Mouse (Mus musculus) liver, embryonic 14.5 days (tissue): Measurements from ENCODE around the gene Dnm3. TPM values are rescaled to one million over a fixed set of nuclear protein-coding genes. Genes with fewer than 3 reads are reported as not detected.

Source experiments
- ATAC-seq: fragments of 200-750 bp; cut with Nextera tagmentation; 2 replicates; pipeline ENCODE4 v1.8.0; 2017; ENCODE audit warnings: moderate number of reproducible peaks, mild to moderate bottlenecking, moderate library complexity; ENCODE audit not compliant: insufficient read depth
- DNase-seq, 3 experiments: peaks; one replicate each; pipeline ENCODE4 v3.0.0-alpha.2; 2012 to 2013; ENCODE audit warnings: low read depth in 3 of 3, low spot score in 3 of 3
- H3K27ac ChIP-seq: fragments of 300-500 bp; sonication (generic); 2 replicates; pipeline ENCODE4 v1.5.1; 2014; ENCODE audit warnings: moderate library complexity, mild to moderate bottlenecking, control low read depth, inconsistent platforms
- H3K27me3 ChIP-seq: fragments of 300-500 bp; sonication (generic); 2 replicates; pipeline ENCODE4 v1.6.1; 2014; ENCODE audit warnings: mild to moderate bottlenecking, low read length, moderate library complexity; ENCODE audit not compliant: control insufficient read depth, insufficient read depth
- H3K36me3 ChIP-seq: fragments of 300-500 bp; sonication (generic); replicated peaks from 2 replicates; pipeline ENCODE4 v1.6.1; 2014; ENCODE audit warnings: low read depth; ENCODE audit not compliant: control insufficient read depth, insufficient read depth
- H3K4me1 ChIP-seq, 2 experiments: fragments of 200-500 bp in 1 of 2; fragments of 300-500 bp in 1 of 2; sonication (generic) in 1 of 2; replicated peaks; 2 replicates each; pipeline ENCODE4 v1.6.1; 2012 to 2014; ENCODE audit warnings: antibody characterized with exemption in 1 of 2, inconsistent platforms in 1 of 2, low read length in 1 of 2; ENCODE audit not compliant: control insufficient read depth in 2 of 2, insufficient read depth in 2 of 2
- H3K4me2 ChIP-seq: fragments of 300-500 bp; sonication (generic); 2 replicates; pipeline ENCODE4 v1.6.1; 2014; ENCODE audit warnings: low read depth, mild to moderate bottlenecking, control low read depth, moderate library complexity
- H3K4me3 ChIP-seq, 2 experiments: fragments of 200-500 bp in 1 of 2; fragments of 300-500 bp in 1 of 2; sonication (generic) in 1 of 2; 2 replicates each; pipeline ENCODE4 v1.5.1; 2012 to 2014; ENCODE audit warnings: low read depth in 2 of 2, low read length in 2 of 2, mild to moderate bottlenecking in 2 of 2, control low read depth in 1 of 2, inconsistent platforms in 1 of 2, moderate library complexity in 1 of 2; ENCODE audit not compliant: insufficient read depth in 1 of 2
- H3K9ac ChIP-seq: fragments of 300-500 bp; sonication (generic); replicated peaks from 2 replicates; pipeline ENCODE4 v1.6.1; 2014; ENCODE audit warnings: mild to moderate bottlenecking, control low read depth, moderate library complexity
- H3K9me3 ChIP-seq: fragments of 300-500 bp; sonication (generic); 2 replicates; pipeline ENCODE4 v1.6.1; 2016; ENCODE audit warnings: low read length, mixed read lengths; ENCODE audit not compliant: control insufficient read depth
- CTCF ChIP-seq: IDR thresholded peaks from 2 replicates; pipeline ENCODE4 v1.5.1; 2016; ENCODE audit warnings: antibody characterized with exemption, low read depth, control low read depth
- EP300 ChIP-seq: IDR thresholded peaks from 2 replicates; pipeline ENCODE4 v1.6.1; 2016; ENCODE audit warnings: antibody characterized with exemption, low read depth
- WGBS: fragments of 180-500 bp; shearing (Covaris S2); extraction: QIAGEN DNeasy Blood & Tissue Kit; methylation state at CpG from one replicate; pipeline ENCODE4 v1.1.7; 2014; ENCODE audit not compliant: insufficient replicate concordance; 5-methylcytosine and 5-hydroxymethylcytosine counted together
- polyA plus RNA-seq, 2 experiments: library from polyadenylated mRNA; depleted of rRNA in 1 of 2; stranded (reverse) in 1 of 2; unstranded in 1 of 2; fragments of >200 nt; fragmentation: Nextera tagmentation in 1 of 2; extraction: Ambion mirVana in 1 of 2; gene quantifications; 2 replicates each; pipeline versions ENCODE4 v1.2.1 to v1.2.3; 2012 to 2014

The Dnm3 gene
- polyA plus RNA-seq, 2 experiments: 0.61 to 0.96 TPM

DNA sequence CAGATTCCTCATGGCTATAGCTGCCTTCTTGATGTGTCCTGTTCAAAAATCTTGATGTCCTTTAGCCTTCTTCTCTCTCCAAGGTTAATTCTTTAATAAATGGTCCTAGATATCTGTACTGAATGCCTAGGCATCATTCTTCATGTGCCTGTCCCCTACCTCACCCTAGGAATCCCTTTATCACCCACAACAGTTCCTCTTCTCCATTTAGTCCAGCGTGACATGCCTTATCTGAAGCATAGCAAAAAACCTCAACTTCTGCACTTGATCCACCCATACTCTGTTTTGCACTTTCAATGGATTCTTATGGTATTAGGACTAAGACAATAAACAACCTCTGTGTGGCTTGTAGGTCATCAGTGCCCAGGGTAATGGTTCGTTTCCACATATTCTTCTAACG lies 378.6 kb downstream of the Dnm3 start:
- TF ChIP-seq EP300: 0 out of 2 replicates have a peak, but pooled peaks have one; percentile 22
- TF ChIP-seq CTCF: no peak
- no peak overlapping the region for H3K9ac ChIP-seq
- peak; percentile 67 for ATAC-seq

DNA sequence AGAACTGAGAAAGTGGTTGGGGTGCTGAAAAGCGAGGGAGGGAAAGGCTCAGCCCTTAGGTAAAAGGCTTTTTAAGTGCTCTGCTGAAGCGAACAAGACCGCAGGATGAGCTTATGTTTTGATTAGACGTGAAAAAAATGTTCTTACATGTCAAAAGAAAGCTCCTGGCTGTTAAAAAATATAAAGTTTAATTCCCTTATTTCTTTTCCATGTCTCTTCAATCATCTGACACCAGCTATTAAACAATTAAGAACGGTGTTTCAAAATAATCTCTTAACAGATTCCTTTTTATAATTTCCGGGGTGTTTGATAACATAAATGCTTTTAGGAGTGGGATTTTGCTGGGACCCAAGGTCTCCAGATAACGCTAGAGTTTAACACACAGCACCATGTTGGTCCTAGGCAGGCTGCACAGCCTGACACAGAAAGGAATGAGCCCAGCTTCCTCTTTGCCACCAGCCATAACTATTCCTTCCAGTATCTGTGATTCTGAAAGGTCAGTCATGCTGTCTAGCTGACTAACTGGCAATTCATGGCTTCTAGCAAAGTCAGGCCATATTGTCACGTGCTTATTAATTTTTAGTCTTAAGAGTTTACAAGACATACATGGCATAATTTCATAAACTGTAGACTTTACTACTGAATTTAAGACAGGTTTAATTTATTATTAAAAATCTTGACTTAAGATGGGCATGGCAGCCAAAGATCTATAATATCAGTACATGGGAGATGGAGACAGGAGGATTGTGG lies 383.1 kb downstream of the Dnm3 start:
- 58% methylated on average over 8 of the region's 8 CpGs for WGBS
- Histone ChIP-seq H3K4me1 (peaks cover 0 to 9% of the 10 kb centered on the region in 2 experiments; a peak in 2 of 4 replicates), H3K4me3 (no peak overlapping the region), H3K4me2 (no peak overlapping the region), H3K9me3 (no peaks in the 10 kb centered on the region), H3K36me3 (no peaks in the 10 kb centered on the region), H3K9ac (no peak overlapping the region), H3K27ac (no peak overlapping the region), H3K27me3 (no peaks in the 10 kb centered on the region)
- ATAC-seq (no peak), DNase-seq (no peak)
- no peak for TF ChIP-seq EP300
- no peak for TF ChIP-seq CTCF

More for the DNA sequence above, 378.6 kb downstream of the Dnm3 start:
- Histone ChIP-seq H3K4me1 (peaks cover 0 to 10% of the 10 kb centered on the region in 2 experiments; a peak in 2 of 4 replicates), H3K4me2 (no peak overlapping the region), H3K9me3 (no peaks in the 10 kb centered on the region), H3K4me3 (no peak overlapping the region), H3K27ac (no peak overlapping the region), H3K27me3 (no peaks in the 10 kb centered on the region), H3K36me3 (no peaks in the 10 kb centered on the region)
- 14% methylated on average over 3 of the region's 3 CpGs for WGBS
- DNase-seq: no peak

DNA sequence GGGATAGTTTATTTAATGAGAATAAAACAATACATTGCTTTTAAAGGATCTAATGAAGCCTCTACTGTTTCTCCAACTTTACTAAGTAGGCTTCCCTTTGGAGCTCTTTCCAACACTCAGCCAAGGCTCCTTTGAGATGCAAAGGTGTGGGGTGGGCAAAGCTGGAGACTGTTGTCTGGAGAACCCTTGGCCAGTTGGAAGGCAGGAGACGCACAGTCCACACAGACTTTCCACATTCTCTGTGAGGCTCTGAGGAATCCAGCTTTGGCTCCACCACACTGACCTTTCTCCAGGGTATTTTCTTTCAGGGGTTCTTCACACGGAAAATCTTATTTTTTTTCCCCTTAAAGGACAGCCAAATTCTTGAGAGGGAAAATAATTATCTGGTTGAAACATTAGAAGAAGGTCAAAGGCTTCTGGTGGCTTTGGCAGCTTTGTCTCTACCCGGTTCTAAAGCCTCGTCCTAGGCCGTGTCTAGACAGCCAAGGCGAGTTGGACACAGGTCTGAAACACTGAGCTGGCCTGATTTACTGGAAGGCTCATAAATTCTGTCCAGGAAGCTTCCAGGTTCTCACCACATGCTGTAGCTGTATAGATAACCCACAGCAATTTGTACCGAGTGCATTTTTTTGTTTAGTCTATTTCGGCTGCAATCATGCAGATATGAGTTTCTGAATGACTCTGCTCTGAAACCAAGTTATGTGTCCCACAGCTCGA lies 383.9 kb downstream of the Dnm3 start:
- ATAC-seq (no peak), DNase-seq (no peak)
- Histone ChIP-seq H3K4me1 (peaks cover 0 to 1% of the 10 kb centered on the region in 2 experiments; a peak in 2 of 4 replicates), H3K27ac (no peak overlapping the region), H3K4me2 (no peak overlapping the region), H3K9ac (no peak overlapping the region), H3K36me3 (no peaks in the 10 kb centered on the region), H3K27me3 (no peaks in the 10 kb centered on the region), H3K4me3 (no peak overlapping the region), H3K9me3 (no peaks in the 10 kb centered on the region)
- no peak for TF ChIP-seq EP300
- TF ChIP-seq CTCF: no peak
- 31% methylated on average over 9 of the region's 9 CpGs for WGBS

DNA sequence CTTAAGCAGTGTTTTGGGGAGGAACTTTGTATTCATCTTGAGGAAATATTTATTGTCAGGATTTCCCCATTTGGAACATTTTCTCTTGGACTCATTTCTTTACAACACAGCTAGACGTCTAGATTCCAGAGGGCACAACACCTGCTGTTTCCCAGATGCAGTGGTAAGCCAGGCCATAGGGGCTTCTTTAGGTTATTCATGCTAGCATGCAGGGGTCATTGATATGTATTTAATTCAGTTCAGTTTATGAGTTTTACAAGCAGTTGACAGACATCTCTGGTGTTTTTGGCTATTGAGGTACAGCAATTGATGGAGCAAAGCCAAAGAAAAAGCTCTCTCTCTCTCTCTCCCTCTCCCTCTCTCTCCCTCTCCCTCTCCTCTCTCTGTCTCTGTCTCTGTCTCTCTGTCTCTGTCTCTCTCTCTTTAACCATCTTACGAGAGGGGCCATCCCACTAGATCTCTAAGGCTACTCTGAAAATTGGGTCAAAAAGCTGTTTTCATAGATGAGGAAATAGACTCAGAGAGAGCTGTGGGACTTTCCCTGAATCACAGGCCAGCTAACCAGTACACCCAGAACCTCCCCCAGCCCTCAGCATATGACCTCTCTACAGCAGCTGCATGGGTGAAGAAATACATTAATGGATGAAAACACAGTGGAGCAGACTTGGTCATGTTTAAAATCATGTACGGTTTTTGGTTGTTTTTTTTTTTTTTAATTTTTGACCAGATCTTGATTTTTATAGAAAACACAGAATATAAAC lies 384.8 kb downstream of the Dnm3 start:
- Histone ChIP-seq H3K36me3 (no peaks in the 10 kb centered on the region), H3K9me3 (no peaks in the 10 kb centered on the region), H3K4me2 (no peak overlapping the region), H3K27me3 (no peaks in the 10 kb centered on the region), H3K27ac (no peak overlapping the region), H3K9ac (no peak overlapping the region), H3K4me3 (no peak overlapping the region), H3K4me1 (no peaks in the 10 kb centered on the region)
- no peak for ATAC-seq
- no peak for DNase-seq
- WGBS: 58% methylated on average over 3 of the region's 3 CpGs
- no peak for TF ChIP-seq CTCF
- no peak for TF ChIP-seq EP300

DNA sequence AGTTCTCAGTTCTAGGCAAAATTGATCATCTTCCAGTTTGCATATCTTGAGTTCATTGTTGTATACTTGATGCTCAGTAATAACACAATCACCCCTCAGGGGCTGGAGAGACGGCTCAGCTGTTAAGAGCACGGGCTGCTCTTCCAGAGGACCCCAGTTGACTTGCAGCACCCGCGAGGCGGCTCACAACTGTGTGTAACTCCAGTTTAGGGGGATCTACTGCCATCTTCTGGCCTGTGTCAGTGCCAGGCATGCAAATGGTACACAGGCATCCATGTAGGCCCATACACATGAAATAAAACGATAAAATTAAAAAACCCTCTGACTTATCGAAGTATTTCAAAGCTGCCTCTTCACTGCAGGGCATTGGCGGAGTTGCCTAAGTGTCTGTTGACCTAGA lies 385.4 kb downstream of the Dnm3 start:
- H3K36me3 ChIP-seq: no peaks in the 10 kb centered on the region
- H3K27ac ChIP-seq: no peak overlapping the region
- no peak for DNase-seq
- TF ChIP-seq EP300: no peak
- no peak; the same call in 1 of the 2 replicates for TF ChIP-seq CTCF
- H3K9ac ChIP-seq: no peak overlapping the region
- no peaks in the 10 kb centered on the region for H3K4me1 ChIP-seq
- 71% methylated on average over 8 of the region's 8 CpGs for WGBS
- H3K4me3 ChIP-seq: no peak overlapping the region
- ATAC-seq: no peak
- H3K27me3 ChIP-seq: no peaks in the 10 kb centered on the region
- no peak overlapping the region for H3K4me2 ChIP-seq
- H3K9me3 ChIP-seq: no peaks in the 10 kb centered on the region
